ENCODE assay signal across 24 mouse cellular contexts in the genomic region with DNA sequence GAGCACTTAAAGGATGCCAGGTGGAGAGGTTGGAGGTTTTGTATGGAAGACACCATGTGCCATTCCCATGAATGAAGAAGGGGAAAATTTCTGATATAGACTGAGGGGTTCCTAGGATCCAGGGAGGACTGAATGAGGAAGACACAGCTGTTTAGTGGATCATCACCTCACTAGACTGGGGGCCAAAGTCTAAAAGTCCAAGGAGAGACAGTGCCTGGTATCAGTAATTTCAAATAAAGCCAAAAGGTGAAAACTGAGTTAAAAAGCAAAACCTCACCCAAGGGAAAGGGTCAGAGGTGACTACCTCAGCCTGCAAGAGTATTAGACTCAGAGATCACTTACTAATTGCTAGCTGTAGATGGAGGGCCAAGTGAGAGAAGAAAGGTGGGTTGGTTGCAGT.
A peak's percentile ranks its signal among the peaks of the same experiment; 100 is the strongest.
DNase-seq lines count a peak whose midpoint lies in the region; ATAC-seq and TF ChIP-seq lines count a peak whose summit lies in the region.
"Had no signal": no experiment of that assay in that cellular context is flagged by ENCODE, and none has a peak within 500 bp of the region (broad histone marks: within the 10 kb centered on the region; RNA-seq: fewer than 3 reads in every experiment).

No protein-coding gene starts in this region.

- no peak for TF ChIP-seq CTCF in intestine, postnatal 0 days (IDR thresholded peaks at IDR 0.05; ENCODE audit: low read depth)
- TF ChIP-seq CTCF in small intestine, adult 2 months (IDR thresholded peaks at IDR 0.05; ENCODE audit: extremely low read depth, insufficient read length, insufficient replicate concordance, low read depth, low read length) = no peak

- no peaks in the 10 kb centered on the region for H3K27me3 ChIP-seq in intestine, embryonic 15.5 days (replicated peaks)
- no peaks in the 10 kb centered on the region for H3K27me3 ChIP-seq in intestine, postnatal 0 days (replicated peaks; ENCODE audit: control insufficient read depth, insufficient read depth, low read length)
- H3K27me3 ChIP-seq in kidney, embryonic 16.5 days (ENCODE audit: insufficient read depth, low read length) = no peaks in the 10 kb centered on the region
- H3K27me3 ChIP-seq in intestine, embryonic 16.5 days (replicated peaks; ENCODE audit: control insufficient read depth, insufficient read depth, low read length) = no peaks in the 10 kb centered on the region
- H3K27me3 ChIP-seq in small intestine, adult 2 months (ENCODE audit: control insufficient read depth, insufficient read depth, low read length) = no peaks in the 10 kb centered on the region
- H3K27me3 ChIP-seq: CH12.LX; embryonic facial prominence, embryonic 12.5 days; forebrain, embryonic 13.5 days; Patski had no signal

- H3K9me3 ChIP-seq in intestine, embryonic 15.5 days = no peaks in the 10 kb centered on the region
- no peaks in the 10 kb centered on the region for H3K9me3 ChIP-seq in intestine, postnatal 0 days (ENCODE audit: control insufficient read depth)
- no peaks in the 10 kb centered on the region for H3K9me3 ChIP-seq in kidney, embryonic 16.5 days (ENCODE audit: low read length)
- H3K9me3 ChIP-seq in intestine, embryonic 16.5 days (ENCODE audit: control insufficient read depth, low read length) = no peaks in the 10 kb centered on the region
- H3K9me3 ChIP-seq: embryonic facial prominence, embryonic 10.5 days; embryonic facial prominence, embryonic 12.5 days; forebrain, embryonic 13.5 days; G1E had no signal

- no peak overlapping the region for H3K4me2 ChIP-seq in intestine, embryonic 15.5 days (replicated peaks)
- H3K4me2 ChIP-seq in intestine, postnatal 0 days (replicated peaks; ENCODE audit: low read depth) = no peak overlapping the region
- no peak overlapping the region for H3K4me2 ChIP-seq in kidney, embryonic 16.5 days (replicated peaks; ENCODE audit: low read depth, low read length)
- H3K4me2 ChIP-seq in intestine, embryonic 16.5 days (ENCODE audit: low read depth, low read length) = no peak overlapping the region
- H3K4me2 ChIP-seq: embryonic facial prominence, embryonic 12.5 days; forebrain, embryonic 13.5 days had no signal

- DNase-seq in kidney, adult 9 months = peak; percentile 56
- DNase-seq in spleen, postnatal 36 days (ENCODE audit: low spot score in 2 of 2) = no peak
- no peak for DNase-seq in gastrocnemius, postnatal 36 days
- DNase-seq: adrenal gland, adult 8-10 months; adrenal gland, postnatal 14 days; adrenal gland, postnatal 36 days; B cell, adult 2 months; cerebellum, adult 11-12 months; cerebellum, adult 2 months; cerebellum, adult 9-10 months; cerebellum, postnatal 25 days had no signal

- no peak for ATAC-seq in intestine, embryonic 15.5 days
- ATAC-seq in intestine, postnatal 0 days = no peak
- ATAC-seq in kidney, embryonic 16.5 days (ENCODE audit: low FRiP score, low TSS enrichment) = no peak
- no peak for ATAC-seq in intestine, embryonic 16.5 days
- ATAC-seq: activated CD4-positive, CD25-positive, alpha-beta regulatory T cell, adult 4 months; CD4-positive, CD25-positive, alpha-beta regulatory T cell, adult 4 months; forebrain, embryonic 13.5 days had no signal

- no peak overlapping the region for H3K9ac ChIP-seq in intestine, embryonic 15.5 days
- H3K9ac ChIP-seq in intestine, postnatal 0 days (ENCODE audit: low read depth, low read length) = no peak overlapping the region
- no peak overlapping the region for H3K9ac ChIP-seq in kidney, embryonic 16.5 days (replicated peaks; ENCODE audit: low read length)
- no peak overlapping the region for H3K9ac ChIP-seq in intestine, embryonic 16.5 days (ENCODE audit: low read depth, low read length)
- H3K9ac ChIP-seq: embryonic facial prominence, embryonic 12.5 days; forebrain, embryonic 13.5 days had no signal

- peak overlapping the region; percentile 87 for H3K27ac ChIP-seq in intestine, embryonic 15.5 days
- no peak overlapping the region for H3K27ac ChIP-seq in intestine, postnatal 0 days (ENCODE audit: low read depth, low read length)
- H3K27ac ChIP-seq in kidney, embryonic 16.5 days (ENCODE audit: low read length) = no peak overlapping the region
- peak overlapping the region; percentile 91 for H3K27ac ChIP-seq in intestine, embryonic 16.5 days (ENCODE audit: low read length)
- peak overlapping the region; percentile 92 for H3K27ac ChIP-seq in small intestine, adult 2 months (ENCODE audit: insufficient read depth, low read depth, low read length)
- H3K27ac ChIP-seq: embryonic facial prominence, embryonic 10.5 days; embryonic facial prominence, embryonic 12.5 days; forebrain, embryonic 13.5 days had no signal

- TF ChIP-seq POLR2A in small intestine, adult 2 months (IDR thresholded peaks at IDR 0.05; ENCODE audit: low read depth, low read length) = no peak

- H3K4me1 ChIP-seq in intestine, embryonic 15.5 days (replicated peaks) = peaks cover 3% of the 10 kb centered on the region; the same call in 1 of the 2 replicates
- peaks cover 5% of the 10 kb centered on the region; the same call in 1 of the 2 replicates for H3K4me1 ChIP-seq in intestine, postnatal 0 days (replicated peaks; ENCODE audit: control insufficient read depth, insufficient read depth, low read length)
- H3K4me1 ChIP-seq in kidney, embryonic 16.5 days (ENCODE audit: insufficient read depth, low read length) = no peaks in the 10 kb centered on the region
- peaks cover 14% of the 10 kb centered on the region for H3K4me1 ChIP-seq in intestine, embryonic 16.5 days (ENCODE audit: control insufficient read depth, insufficient read depth, low read length)
- peaks cover 28% of the 10 kb centered on the region for H3K4me1 ChIP-seq in small intestine, adult 2 months (ENCODE audit: control insufficient read depth, insufficient read depth, insufficient read length, low read length)
- H3K4me1 ChIP-seq: embryonic facial prominence, embryonic 12.5 days; forebrain, embryonic 13.5 days had no signal

- intact Hi-C loops in gastrocnemius, postnatal 36 days (cut with DNase I) = no loop called here

- H3K36me3 ChIP-seq in intestine, embryonic 15.5 days = no peaks in the 10 kb centered on the region
- no peaks in the 10 kb centered on the region; the same call in 1 of the 2 replicates for H3K36me3 ChIP-seq in intestine, postnatal 0 days (ENCODE audit: control insufficient read depth, insufficient read depth)
- H3K36me3 ChIP-seq in kidney, embryonic 16.5 days (ENCODE audit: insufficient read depth, low read length) = no peaks in the 10 kb centered on the region
- H3K36me3 ChIP-seq in intestine, embryonic 16.5 days (ENCODE audit: control insufficient read depth, insufficient read depth, low read length) = no peaks in the 10 kb centered on the region
- H3K36me3 ChIP-seq in small intestine, adult 2 months (ENCODE audit: control insufficient read depth, insufficient read depth, low read length) = peaks cover 12% of the 10 kb centered on the region
- H3K36me3 ChIP-seq: embryonic facial prominence, embryonic 12.5 days; G1E had no signal

- H3K4me3 ChIP-seq in intestine, embryonic 15.5 days (replicated peaks) = no peak overlapping the region
- H3K4me3 ChIP-seq in intestine, postnatal 0 days (ENCODE audit: low read depth, low read length) = no peak overlapping the region
- H3K4me3 ChIP-seq in kidney, embryonic 16.5 days (ENCODE audit: low read length) = no peak overlapping the region
- no peak overlapping the region for H3K4me3 ChIP-seq in intestine, embryonic 16.5 days (ENCODE audit: low read length)
- no peak overlapping the region for H3K4me3 ChIP-seq in small intestine, adult 2 months (ENCODE audit: low read depth, low read length)
- H3K4me3 ChIP-seq: embryonic facial prominence, embryonic 10.5 days; embryonic facial prominence, embryonic 12.5 days; forebrain, embryonic 13.5 days had no signal

Comparison
In these comparisons a context has a peak if more than half of its experiments do, and no peak if none do; other contexts are left out.
1. H3K27ac ChIP-seq: peak in intestine, embryonic 15.5 days (single experiment), intestine, embryonic 16.5 days (single experiment) and small intestine, adult 2 months (single experiment); none in intestine, postnatal 0 days (single experiment) and kidney, embryonic 16.5 days (single experiment).